Mouse (Mus musculus) stomach, postnatal 0 days (tissue): ENCODE measurements at regions not wholly inside any gene's neighbourhood (a gene's known extent, or its start where the extent isn't known, plus 50 kb on each side); places are given as distances from the start of the nearest gene placed in this dataset.

ENCODE experiments used
- ATAC-seq: fragments of 200-750 bp; cut with Nextera tagmentation; 2 replicates; pipeline ENCODE4 v1.8.0; 2017; ENCODE audit not compliant: low FRiP score, low TSS enrichment
- DNase-seq: peaks from one replicate; pipeline ENCODE4 v3.0.0-alpha.2; 2016; ENCODE audit warnings: low spot score
- H3K27ac ChIP-seq: fragments of 300-500 bp; sonication (generic); replicated peaks from 2 replicates; pipeline ENCODE4 v1.5.1; 2014; ENCODE audit warnings: mild to moderate bottlenecking, control low read depth
- H3K27me3 ChIP-seq: fragments of 300-500 bp; sonication (generic); 2 replicates; pipeline ENCODE4 v1.6.1; 2014; ENCODE audit warnings: low read length; ENCODE audit not compliant: control insufficient read depth, insufficient read depth
- H3K36me3 ChIP-seq: fragments of 300-500 bp; sonication (generic); 2 replicates; pipeline ENCODE4 v1.6.1; 2014; ENCODE audit warnings: low read length, mixed read lengths; ENCODE audit not compliant: control insufficient read depth, insufficient read depth
- H3K4me1 ChIP-seq: fragments of 300-500 bp; sonication (generic); replicated peaks from 2 replicates; pipeline ENCODE4 v1.6.1; 2014; ENCODE audit warnings: antibody characterized with exemption; ENCODE audit not compliant: control insufficient read depth, insufficient read depth
- H3K4me2 ChIP-seq: fragments of 300-500 bp; sonication (generic); replicated peaks from 2 replicates; pipeline ENCODE4 v1.6.1; 2014; ENCODE audit warnings: low read depth, mild to moderate bottlenecking, control low read depth, moderate library complexity
- H3K4me3 ChIP-seq: fragments of 300-500 bp; sonication (generic); 2 replicates; pipeline ENCODE4 v1.5.1; 2014; ENCODE audit warnings: low read depth, low read length, control low read depth
- H3K9ac ChIP-seq: fragments of 300-500 bp; sonication (generic); 2 replicates; pipeline ENCODE4 v1.6.1; 2014; ENCODE audit warnings: mild to moderate bottlenecking, low read length, control low read depth, mixed read lengths
- H3K9me3 ChIP-seq: fragments of 300-500 bp; sonication (generic); 2 replicates; pipeline ENCODE4 v1.6.1; 2016; ENCODE audit warnings: low read length; ENCODE audit not compliant: control insufficient read depth
- CTCF ChIP-seq: IDR thresholded peaks from 2 replicates; pipeline ENCODE4 v1.5.1; 2016; ENCODE audit warnings: antibody characterized with exemption, low read depth, mild to moderate bottlenecking, moderate library complexity
- EP300 ChIP-seq: optimal IDR thresholded peaks from 2 replicates; pipeline ENCODE3; 2016; ENCODE audit warnings: antibody characterized with exemption
- WGBS: fragments of 180-500 bp; shearing (Covaris S2); extraction: QIAGEN DNeasy Blood & Tissue Kit; methylation state at CpG from one replicate; pipeline ENCODE4 v1.1.7; 2014; 5-methylcytosine and 5-hydroxymethylcytosine counted together

DNA sequence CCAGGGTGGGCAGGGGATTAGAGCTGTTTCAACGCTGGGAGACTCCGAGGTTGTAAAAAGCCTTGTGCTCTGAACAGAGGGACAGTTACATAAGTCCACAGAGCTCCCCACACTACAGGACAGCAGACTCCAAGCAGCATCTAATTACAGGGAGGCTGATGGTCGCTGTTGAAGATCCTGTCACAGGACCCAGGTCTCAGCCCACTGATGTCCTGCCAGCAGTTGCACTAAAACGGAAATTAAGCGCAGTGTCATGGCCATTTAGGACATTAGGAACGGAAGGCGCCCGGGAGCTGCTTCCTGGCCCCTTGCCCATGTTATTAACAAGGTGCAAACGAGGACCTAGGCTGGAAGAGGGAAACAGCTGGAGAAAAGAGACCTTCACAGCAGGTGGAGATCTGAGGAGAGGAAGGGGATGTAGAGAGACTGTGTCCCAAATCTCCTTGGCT, 107.8 kb upstream of the Cadm1 start:
- 31% methylated on average over 9 of the region's 9 CpGs for WGBS
- peak; percentile 15; the same call in 1 of the 2 replicates for ATAC-seq
- H3K9me3 ChIP-seq, result no peaks in the 10 kb centered on the region

DNA sequence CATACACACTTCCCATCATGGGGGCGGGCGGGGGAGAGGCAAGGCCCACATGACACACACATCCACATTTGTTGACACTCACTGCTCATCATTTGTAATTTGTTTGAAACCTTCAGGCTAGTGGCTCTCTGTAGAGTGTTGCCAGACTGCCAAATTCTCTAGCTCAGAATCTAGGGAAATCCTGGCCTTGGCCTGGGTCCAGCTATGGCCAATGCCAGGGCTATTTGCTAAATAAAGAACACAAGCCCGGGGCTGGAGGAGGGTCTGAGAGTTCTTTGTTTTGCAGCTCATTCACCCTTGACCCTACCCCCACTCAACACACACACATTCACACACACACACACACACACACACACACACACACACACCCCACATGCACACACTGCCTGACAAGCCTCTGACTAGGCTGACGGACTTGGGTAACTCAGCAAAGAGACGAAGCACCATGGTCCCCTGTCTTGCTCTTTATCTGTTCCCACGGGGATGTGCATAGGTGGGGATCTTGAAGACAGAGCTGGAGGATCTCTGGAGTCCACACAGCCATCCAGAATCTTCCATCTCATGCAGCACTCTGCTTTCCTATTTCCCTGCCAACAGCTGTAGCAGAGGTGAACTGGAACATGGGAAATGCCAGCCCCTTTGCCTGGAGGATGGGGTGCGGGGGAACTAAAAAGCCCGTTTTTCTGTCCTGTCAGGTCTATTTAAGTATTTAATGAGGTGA, 107.1 kb upstream of the Cadm1 start:
- Histone ChIP-seq H3K4me1 (no peaks in the 10 kb centered on the region), H3K4me2 (no peak overlapping the region), H3K36me3 (no peaks in the 10 kb centered on the region), H3K27ac (no peak overlapping the region), H3K9me3 (no peaks in the 10 kb centered on the region), H3K4me3 (no peak overlapping the region), H3K9ac (no peak overlapping the region), H3K27me3 (no peaks in the 10 kb centered on the region)
- TF ChIP-seq EP300, result no peak
- no peak for TF ChIP-seq CTCF
- ATAC-seq, result peak; percentile 26; the same call in 1 of the 2 replicates
- WGBS, result 53% methylated on average over 8 of the region's 8 CpGs
- DNase-seq, result peak; percentile 39

More for the DNA sequence above, 107.8 kb upstream of the Cadm1 start:
- Histone ChIP-seq H3K27ac (no peak overlapping the region), H3K4me3 (no peak overlapping the region), H3K9ac (no peak overlapping the region), H3K4me2 (no peak overlapping the region), H3K27me3 (no peaks in the 10 kb centered on the region), H3K4me1 (no peaks in the 10 kb centered on the region), H3K36me3 (no peaks in the 10 kb centered on the region)
- DNase-seq, result no peak
- no peak for TF ChIP-seq EP300
- TF ChIP-seq CTCF, result no peak

DNA sequence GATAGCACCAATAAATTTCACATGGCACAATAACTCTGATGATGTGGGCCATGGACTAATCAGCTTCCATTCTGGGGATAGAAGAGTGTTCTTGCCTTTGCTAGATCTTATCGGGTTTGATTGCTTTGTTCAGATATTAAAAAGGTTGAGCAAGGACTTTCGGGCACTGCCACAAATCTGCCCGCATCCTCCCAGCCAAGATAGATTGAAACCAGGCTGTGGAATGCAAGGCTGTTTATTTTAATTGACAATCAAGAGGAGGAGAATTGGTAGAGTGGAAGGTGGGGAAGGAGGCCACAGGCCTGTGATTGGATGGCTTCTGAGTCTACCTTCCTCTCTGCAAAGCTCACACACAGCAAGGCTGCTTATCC, 106.5 kb upstream of the Cadm1 start:
- no peak for ATAC-seq
- 78% methylated on average over 3 of the region's 3 CpGs for WGBS
- TF ChIP-seq EP300 (no peak), CTCF (no peak)

DNA sequence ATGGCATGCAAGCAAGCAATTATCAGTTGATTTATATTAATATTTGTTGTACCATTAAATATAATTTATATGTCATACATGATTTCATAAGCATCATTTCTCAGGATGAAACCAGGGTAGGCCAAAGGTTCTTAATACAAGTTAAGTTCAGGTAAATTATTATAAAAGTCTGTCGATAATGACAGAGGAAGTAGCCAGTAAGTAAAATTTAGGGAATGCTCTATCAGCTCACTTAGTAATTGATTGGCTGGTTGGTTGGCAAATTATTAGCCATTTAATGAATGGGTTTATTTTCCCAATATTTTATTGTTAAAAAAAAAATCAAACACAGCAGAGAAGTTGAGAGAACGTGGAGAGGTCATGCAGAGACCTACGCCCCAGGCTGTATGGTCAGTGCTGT, 105.8 kb upstream of the Cadm1 start:
- no peak overlapping the region for H3K9ac ChIP-seq
- DNase-seq (no peak), ATAC-seq (no peak)
- H3K27me3 ChIP-seq, result no peaks in the 10 kb centered on the region
- no peak overlapping the region for H3K27ac ChIP-seq
- H3K4me2 ChIP-seq, result no peak overlapping the region
- no peak overlapping the region for H3K4me3 ChIP-seq
- 67% methylated on average over 3 of the region's 3 CpGs for WGBS
- H3K9me3 ChIP-seq, result no peaks in the 10 kb centered on the region
- H3K4me1 ChIP-seq, result no peaks in the 10 kb centered on the region
- no peaks in the 10 kb centered on the region for H3K36me3 ChIP-seq
- no peak for TF ChIP-seq EP300
- TF ChIP-seq CTCF, result no peak

More for the DNA sequence above, 106.5 kb upstream of the Cadm1 start:
- no peak for DNase-seq
- H3K4me2 ChIP-seq, result no peak overlapping the region
- no peak overlapping the region for H3K27ac ChIP-seq
- no peak overlapping the region for H3K9ac ChIP-seq
- H3K4me1 ChIP-seq, result no peaks in the 10 kb centered on the region
- no peaks in the 10 kb centered on the region for H3K9me3 ChIP-seq
- no peaks in the 10 kb centered on the region for H3K36me3 ChIP-seq
- H3K27me3 ChIP-seq, result no peaks in the 10 kb centered on the region
- no peak overlapping the region for H3K4me3 ChIP-seq

DNA sequence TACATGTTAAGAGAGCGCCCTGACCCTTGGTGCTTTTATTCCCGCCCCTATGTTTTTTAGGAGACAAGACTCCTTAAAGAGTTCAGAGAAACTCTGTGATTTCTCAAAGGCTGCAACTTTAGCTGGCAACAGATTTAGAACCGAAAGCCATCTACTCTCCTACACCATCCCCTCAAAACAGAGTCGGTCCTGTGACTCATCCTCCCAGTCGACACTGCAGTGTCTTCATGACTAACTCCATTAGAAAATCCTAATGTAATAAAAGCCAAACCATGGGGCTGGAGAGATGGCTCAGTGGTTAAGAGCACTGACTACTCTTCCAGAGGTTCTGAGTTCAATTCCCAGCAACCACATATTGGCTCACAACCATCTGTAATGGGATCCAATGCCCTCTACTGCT, 103.3 kb upstream of the Cadm1 start:
- Histone ChIP-seq H3K9me3 (no peaks in the 10 kb centered on the region), H3K4me2 (no peak overlapping the region), H3K4me1 (no peaks in the 10 kb centered on the region), H3K27me3 (no peaks in the 10 kb centered on the region), H3K27ac (no peak overlapping the region), H3K4me3 (no peak overlapping the region), H3K36me3 (no peaks in the 10 kb centered on the region), H3K9ac (no peak overlapping the region)
- 85% methylated on average over 5 of the region's 5 CpGs for WGBS
- ATAC-seq (no peak), DNase-seq (no peak)
- TF ChIP-seq EP300 (no peak), CTCF (no peak)

DNA sequence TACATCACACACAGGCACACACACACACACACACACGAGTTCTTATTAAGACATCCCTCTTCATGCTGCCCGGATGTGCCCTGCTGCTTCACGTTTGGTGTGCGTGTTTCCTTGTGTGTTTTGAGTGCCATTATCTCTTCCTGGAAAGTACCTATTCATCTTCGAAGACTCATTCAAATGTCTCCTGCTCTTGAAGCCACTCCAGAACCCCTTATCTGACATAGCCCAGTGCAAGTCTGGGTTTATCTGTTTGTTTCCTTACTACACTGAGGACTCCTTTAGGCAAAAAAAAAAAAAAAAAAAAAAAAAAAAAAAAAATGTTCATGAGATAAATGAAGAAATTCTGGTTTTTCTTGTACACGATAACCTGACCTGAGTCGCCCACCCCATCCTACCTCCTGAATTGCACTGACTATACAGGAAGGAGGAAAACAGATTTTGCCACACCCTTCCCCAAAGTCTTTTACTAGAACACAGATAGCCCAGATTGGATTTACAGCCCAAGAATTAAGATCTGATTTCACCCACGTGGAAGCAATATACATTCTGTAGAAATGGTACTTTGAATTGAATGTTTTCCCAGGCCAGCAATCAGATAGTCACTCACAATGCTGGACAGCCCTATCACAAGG, 101.1 kb upstream of the Cadm1 start:
- DNase-seq (no peak), ATAC-seq (no peak)
- Histone ChIP-seq H3K36me3 (no peaks in the 10 kb centered on the region), H3K9ac (no peak overlapping the region), H3K4me2 (no peak overlapping the region), H3K9me3 (no peaks in the 10 kb centered on the region), H3K27ac (no peak overlapping the region), H3K27me3 (no peaks in the 10 kb centered on the region), H3K4me1 (no peaks in the 10 kb centered on the region), H3K4me3 (no peak overlapping the region)
- TF ChIP-seq EP300 (no peak), CTCF (no peak)
- 49% methylated on average over 8 of the region's 8 CpGs for WGBS
